9 mouse cellular contexts compared by ENCODE assay signal in the genomic region with DNA sequence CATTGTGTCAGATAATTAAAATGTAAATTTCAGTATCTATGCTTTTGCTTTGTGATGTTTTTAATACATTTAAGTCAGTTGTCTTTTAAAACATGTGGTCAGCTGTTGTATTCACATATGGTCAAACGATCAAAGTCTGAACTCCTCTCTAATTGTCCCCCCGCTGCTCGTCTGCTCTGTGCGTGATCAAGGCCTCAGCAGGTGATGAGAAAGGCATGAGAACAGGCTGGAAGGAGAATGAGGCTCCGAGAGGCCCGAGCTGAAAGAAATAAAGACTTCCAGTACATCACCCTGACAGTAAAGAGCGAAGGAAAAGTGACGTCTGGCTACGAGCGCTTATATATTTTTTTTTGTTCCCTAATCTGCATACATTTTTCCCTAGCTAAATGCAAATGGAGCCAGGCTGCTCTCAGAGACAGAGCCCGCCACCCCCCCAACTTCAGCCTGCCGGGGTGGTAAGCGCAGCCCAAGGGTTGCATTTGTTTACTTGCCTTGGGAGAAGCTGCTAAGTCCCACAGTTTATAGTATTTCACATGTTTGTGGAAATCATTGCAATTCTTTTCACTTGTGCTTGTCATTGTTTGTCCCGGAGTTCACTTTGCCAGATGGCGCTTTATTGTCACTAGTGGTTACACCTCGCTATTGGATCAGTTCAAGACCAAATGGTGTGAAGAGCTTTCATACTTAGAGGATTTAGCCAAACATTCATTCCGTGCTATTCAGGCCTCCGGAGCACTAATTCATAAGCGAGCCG.
DNase-seq lines count a peak whose midpoint lies in the region; ATAC-seq and TF ChIP-seq lines count a peak whose summit lies in the region.
"Had no signal": no experiment of that assay in that cellular context is flagged by ENCODE, and none has a peak within 500 bp of the region (broad histone marks: within the 10 kb centered on the region; RNA-seq: fewer than 3 reads in every experiment).

No protein-coding gene starts in this region.

- no peaks in the 10 kb centered on the region for H3K27me3 ChIP-seq in heart, postnatal 0 days (ENCODE audit: control insufficient read depth, insufficient read depth, low read length)
- H3K27me3 ChIP-seq in heart, adult 2 months (ENCODE audit: control insufficient read depth, insufficient read depth, low read length) = no peaks in the 10 kb centered on the region
- H3K27me3 ChIP-seq in hindbrain, postnatal 0 days (ENCODE audit: insufficient read depth, low read length) = no peaks in the 10 kb centered on the region
- H3K27me3 ChIP-seq in neural tube, embryonic 13.5 days = no peaks in the 10 kb centered on the region

- TF ChIP-seq POLR2A in heart, adult 2 months (IDR thresholded peaks at IDR 0.05; ENCODE audit: insufficient read depth, low read depth, low read length) = no peak

- H3K4me1 ChIP-seq in heart, postnatal 0 days (ENCODE audit: control insufficient read depth, insufficient read depth) = no peaks in the 10 kb centered on the region
- H3K4me1 ChIP-seq in heart, adult 2 months (ENCODE audit: control insufficient read depth, insufficient read depth, low read length) = no peaks in the 10 kb centered on the region
- H3K4me1 ChIP-seq in hindbrain, postnatal 0 days (ENCODE audit: insufficient read depth, low read length) = no peaks in the 10 kb centered on the region
- H3K4me1 ChIP-seq in neural tube, embryonic 13.5 days (replicated peaks) = peaks cover 14% of the 10 kb centered on the region; the same call in 1 of the 2 replicates

- H3K9me3 ChIP-seq in heart, postnatal 0 days (replicated peaks; ENCODE audit: control insufficient read depth, low read length) = no peaks in the 10 kb centered on the region
- no peaks in the 10 kb centered on the region for H3K9me3 ChIP-seq in hindbrain, postnatal 0 days (ENCODE audit: low read length)
- H3K9me3 ChIP-seq in neural tube, embryonic 13.5 days = no peaks in the 10 kb centered on the region

- no peak overlapping the region for H3K9ac ChIP-seq in heart, postnatal 0 days (replicated peaks; ENCODE audit: low read depth, low read length)
- no peak overlapping the region for H3K9ac ChIP-seq in heart, adult 2 months (ENCODE audit: low read depth, low read length)
- no peak overlapping the region for H3K9ac ChIP-seq in hindbrain, postnatal 0 days (replicated peaks; ENCODE audit: low read length)
- no peak overlapping the region for H3K9ac ChIP-seq in neural tube, embryonic 13.5 days

- 0 out of 2 replicates have a peak overlapping the region, but pooled peaks have one; percentile 5 for H3K4me3 ChIP-seq in heart, postnatal 0 days (ENCODE audit: low read depth, low read length)
- H3K4me3 ChIP-seq in heart, adult 2 months = no peak overlapping the region
- no peak overlapping the region for H3K4me3 ChIP-seq in hindbrain, postnatal 0 days (ENCODE audit: low read length)
- peak overlapping the region; percentile 9; the same call in 1 of the 2 replicates for H3K4me3 ChIP-seq in neural tube, embryonic 13.5 days

- no peak for TF ChIP-seq CTCF in heart, postnatal 0 days (IDR thresholded peaks at IDR 0.05; ENCODE audit: low read depth)
- no peak for TF ChIP-seq CTCF in heart, adult 2 months (IDR thresholded peaks at IDR 0.05)
- no peak for TF ChIP-seq CTCF in hindbrain, postnatal 0 days (IDR thresholded peaks at IDR 0.05; ENCODE audit: low read depth)

- DNase-seq in heart, postnatal 0 days (ENCODE audit: low spot score) = no peak
- no peak for DNase-seq in heart, adult 2 months
- DNase-seq in embryo, embryonic 9.5 days (ENCODE audit: extremely low spot score) = peak; percentile 28
- peak; percentile 34 for DNase-seq in hindbrain, postnatal 0 days (ENCODE audit: low spot score)
- no peak for DNase-seq in urinary bladder, postnatal 36 days (ENCODE audit: low spot score in 2 of 2)
- no peak for DNase-seq in gastrocnemius, adult 18-20 months (ENCODE audit: low spot score)
- DNase-seq: kidney, adult 9 months had no signal

- no peaks in the 10 kb centered on the region for H3K79me2 ChIP-seq in heart, adult 2 months (replicated peaks; ENCODE audit: control insufficient read depth, insufficient read depth, low read length)

- intact Hi-C loops in heart, adult 2 months (cut with DNase I) = no loop called here

- H3K4me2 ChIP-seq in heart, postnatal 0 days (ENCODE audit: low read depth, low read length) = peak overlapping the region; percentile 34
- peak overlapping the region; percentile 46 for H3K4me2 ChIP-seq in hindbrain, postnatal 0 days (ENCODE audit: low read depth, low read length)
- H3K4me2 ChIP-seq in neural tube, embryonic 13.5 days = peak overlapping the region; percentile 46

- TF ChIP-seq EP300 in heart, postnatal 0 days (IDR thresholded peaks at IDR 0.05; ENCODE audit: low read depth) = no peak
- no peak for TF ChIP-seq EP300 in heart, adult 2 months (IDR thresholded peaks at IDR 0.05; ENCODE audit: insufficient read depth, low read depth, low read length)

- H3K27ac ChIP-seq in heart, postnatal 0 days (ENCODE audit: low read depth) = no peak overlapping the region
- no peak overlapping the region for H3K27ac ChIP-seq in heart, adult 2 months
- H3K27ac ChIP-seq in hindbrain, postnatal 0 days = 0 out of 2 replicates have a peak overlapping the region, but pooled peaks have one; percentile 3
- peak overlapping the region; percentile 28 for H3K27ac ChIP-seq in neural tube, embryonic 13.5 days (replicated peaks)

- ATAC-seq in heart, postnatal 0 days (ENCODE audit: insufficient read depth, low read depth) = no peak
- ATAC-seq in hindbrain, postnatal 0 days = no peak
- peak; percentile 53 for ATAC-seq in neural tube, embryonic 13.5 days (ENCODE audit: low read depth)
- ATAC-seq in megakaryocyte-erythroid progenitor cell, adult 5-6 weeks (replicated peaks; ENCODE audit: low FRiP score, low TSS enrichment, poor library complexity, severe bottlenecking) = no peak

- 31% methylated on average over 20 of the region's 20 CpGs for WGBS in heart, postnatal 0 days
- WGBS in heart, adult 2 months = 31% methylated on average over 20 of the region's 20 CpGs
- WGBS in hindbrain, postnatal 0 days = 30% methylated on average over 20 of the region's 20 CpGs
- 24% methylated on average over 20 of the region's 20 CpGs for WGBS in neural tube, embryonic 13.5 days

- H3K36me3 ChIP-seq in heart, postnatal 0 days (replicated peaks; ENCODE audit: control insufficient read depth, insufficient read depth, low read length) = no peaks in the 10 kb centered on the region
- no peaks in the 10 kb centered on the region for H3K36me3 ChIP-seq in heart, adult 2 months (ENCODE audit: control insufficient read depth, insufficient read depth, low read length)
- H3K36me3 ChIP-seq in hindbrain, postnatal 0 days (ENCODE audit: insufficient read depth, low read length) = no peaks in the 10 kb centered on the region
- no peaks in the 10 kb centered on the region for H3K36me3 ChIP-seq in neural tube, embryonic 13.5 days

Comparison
In these comparisons a context has a peak if more than half of its experiments do, and no peak if none do; other contexts are left out.
1. H3K4me3 ChIP-seq: peak in heart, postnatal 0 days (single experiment) and neural tube, embryonic 13.5 days (single experiment); none in heart, adult 2 months (single experiment) and hindbrain, postnatal 0 days (single experiment).
2. DNase-seq: peak in embryo, embryonic 9.5 days (single experiment) and hindbrain, postnatal 0 days (single experiment); none in heart, postnatal 0 days (single experiment), heart, adult 2 months (0 of 2), urinary bladder, postnatal 36 days (0 of 2) and gastrocnemius, adult 18-20 months (single experiment).
3. H3K27ac ChIP-seq: peak in hindbrain, postnatal 0 days (single experiment) and neural tube, embryonic 13.5 days (single experiment); none in heart, postnatal 0 days (single experiment) and heart, adult 2 months (single experiment).
4. Peak in every context shown above with its lines, with median percentiles within 50 percentile points of each other: H3K4me2 ChIP-seq.